Mouse (Mus musculus): ENCODE measurements around the gene Mettl3. TPM values are rescaled to one million over a fixed set of nuclear protein-coding genes. Genes with fewer than 3 reads are reported as not detected.

Gene Mettl3
- 29.7 TPM for polyA plus RNA-seq (2014; fragmentation: Illumina TruSeq; extraction: RNeasy Lipid Tissue Mini Kit (QIAGEN cat#74804); ENCODE audit: low read depth, low replicate concordance)

DNA sequence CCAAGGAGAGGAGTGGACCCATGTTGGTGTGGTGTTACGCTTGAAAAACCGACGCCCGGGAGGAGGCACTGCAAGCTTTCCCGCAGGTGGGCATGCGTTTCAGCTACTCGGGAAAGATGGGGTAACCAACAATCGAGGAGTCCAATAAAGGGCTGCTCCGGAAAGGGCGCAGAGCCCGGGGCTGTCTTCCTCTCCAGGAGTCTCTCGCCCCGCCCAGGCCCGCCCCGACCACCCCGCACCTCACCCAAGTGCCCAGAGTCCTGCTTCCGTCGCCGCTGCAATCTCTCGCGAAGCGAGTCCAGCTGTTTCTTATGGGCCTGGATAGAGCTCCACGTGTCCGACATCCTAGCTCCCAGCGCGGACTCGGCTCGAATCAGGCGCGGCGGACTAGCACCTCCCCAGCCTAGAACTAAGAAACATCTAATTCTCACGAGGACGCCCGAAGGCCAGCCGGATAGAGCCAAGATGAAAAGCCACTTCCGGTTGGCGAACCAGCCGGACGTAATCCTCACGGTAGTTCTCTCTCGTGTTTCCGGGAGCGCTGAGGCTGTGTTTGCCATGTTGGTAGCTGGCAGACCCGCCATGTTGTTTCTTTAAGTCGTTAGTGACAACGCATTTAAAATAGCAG is at the start of gene Mettl3:
Gene Mettl3 (minus strand): TSS at position 485 of the 628 bp plus-strand sequence.

DNA sequence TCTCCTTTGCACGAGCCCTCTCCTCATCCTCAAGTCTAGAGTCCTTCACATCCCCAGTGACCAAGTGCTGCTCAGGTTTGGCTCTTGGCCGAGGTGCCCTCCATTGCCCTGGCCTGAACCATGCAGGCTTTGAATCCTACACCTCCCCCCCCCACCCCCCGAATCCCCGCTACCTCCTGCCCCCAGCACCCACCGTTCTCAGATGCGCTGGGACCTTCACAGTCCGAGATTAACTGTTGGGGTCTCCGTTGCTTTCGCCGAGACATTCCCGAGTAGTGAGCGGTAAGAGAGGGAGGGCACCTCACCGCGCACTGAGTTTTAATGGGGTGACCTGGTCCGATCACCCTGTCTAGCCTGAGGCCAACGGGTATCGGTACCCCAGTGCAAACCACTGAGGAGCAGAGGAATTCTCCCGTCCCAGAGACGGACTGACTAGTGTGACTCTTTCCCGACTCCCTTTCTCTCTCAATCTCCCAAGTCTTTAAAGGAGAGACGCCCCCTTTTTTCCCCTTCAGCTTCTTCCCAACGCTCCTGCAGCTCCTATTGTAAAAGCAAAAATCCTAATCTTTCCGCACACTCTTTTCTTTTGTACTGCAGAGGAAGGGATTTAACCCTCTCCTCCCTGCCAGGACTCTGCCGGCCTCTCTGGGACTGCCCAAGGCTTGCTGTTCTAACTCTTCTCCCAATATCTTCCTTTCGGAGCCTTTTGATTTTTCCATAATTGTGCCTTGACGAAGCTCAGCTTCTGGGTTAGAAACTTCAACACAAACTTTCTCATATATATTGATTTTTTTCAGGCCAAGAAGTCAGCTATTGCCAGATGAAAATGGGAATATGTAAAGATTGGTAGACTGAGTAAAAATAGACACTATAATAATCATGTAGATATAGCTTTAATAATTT is 23.2 kb upstream of the Mettl3 start, which contains the start of gene Sall2:
Gene Sall2 (minus strand): TSS at position 853 of the 903 bp plus-strand sequence.

DNA sequence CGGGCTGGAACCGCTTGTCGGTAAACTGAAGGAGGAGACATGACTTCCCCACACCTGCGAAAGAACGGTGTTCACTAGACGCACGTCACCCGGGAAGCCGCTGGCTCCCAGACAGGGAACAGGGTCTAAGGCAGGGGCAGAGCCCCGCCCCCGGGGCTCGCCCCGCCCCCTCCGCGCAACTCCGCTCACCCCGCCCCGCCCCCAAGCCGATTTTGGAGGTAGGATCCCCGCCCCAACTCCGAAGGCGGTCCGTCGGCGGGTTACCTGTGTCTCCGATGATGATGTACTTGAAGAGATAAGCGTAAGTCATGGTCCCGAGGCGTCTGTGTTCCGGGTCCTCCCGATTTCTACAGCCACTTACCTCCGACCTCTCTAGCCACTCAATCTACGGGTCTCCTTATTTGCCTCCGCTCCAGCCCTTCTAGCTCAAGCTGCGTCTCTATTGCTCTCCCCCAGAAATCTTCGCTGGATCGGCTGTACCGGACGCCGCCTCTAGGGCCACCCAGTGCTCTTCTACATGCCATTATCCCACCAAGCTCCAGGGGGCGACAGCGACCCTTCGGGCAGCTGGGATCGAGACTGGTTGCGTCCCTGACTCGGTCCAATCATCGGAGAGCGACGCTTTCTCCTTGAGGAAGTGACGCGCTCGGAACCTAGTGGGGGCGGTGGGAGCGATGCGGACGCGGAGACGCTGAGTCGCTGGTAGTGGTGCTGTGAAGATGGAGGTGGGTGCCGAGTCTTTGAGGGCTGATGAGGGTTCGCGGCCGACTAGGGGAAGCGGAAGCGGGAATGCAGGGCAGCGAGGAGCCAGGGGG is 25.8 kb downstream of the Mettl3 start, which contains the start of the genes Tox4 and Rab2b:
Gene Tox4 (plus strand): TSS at position 215 of the 815 bp plus-strand sequence.
Gene Rab2b (minus strand): TSS at position 614 of the 815 bp plus-strand sequence.

DNA sequence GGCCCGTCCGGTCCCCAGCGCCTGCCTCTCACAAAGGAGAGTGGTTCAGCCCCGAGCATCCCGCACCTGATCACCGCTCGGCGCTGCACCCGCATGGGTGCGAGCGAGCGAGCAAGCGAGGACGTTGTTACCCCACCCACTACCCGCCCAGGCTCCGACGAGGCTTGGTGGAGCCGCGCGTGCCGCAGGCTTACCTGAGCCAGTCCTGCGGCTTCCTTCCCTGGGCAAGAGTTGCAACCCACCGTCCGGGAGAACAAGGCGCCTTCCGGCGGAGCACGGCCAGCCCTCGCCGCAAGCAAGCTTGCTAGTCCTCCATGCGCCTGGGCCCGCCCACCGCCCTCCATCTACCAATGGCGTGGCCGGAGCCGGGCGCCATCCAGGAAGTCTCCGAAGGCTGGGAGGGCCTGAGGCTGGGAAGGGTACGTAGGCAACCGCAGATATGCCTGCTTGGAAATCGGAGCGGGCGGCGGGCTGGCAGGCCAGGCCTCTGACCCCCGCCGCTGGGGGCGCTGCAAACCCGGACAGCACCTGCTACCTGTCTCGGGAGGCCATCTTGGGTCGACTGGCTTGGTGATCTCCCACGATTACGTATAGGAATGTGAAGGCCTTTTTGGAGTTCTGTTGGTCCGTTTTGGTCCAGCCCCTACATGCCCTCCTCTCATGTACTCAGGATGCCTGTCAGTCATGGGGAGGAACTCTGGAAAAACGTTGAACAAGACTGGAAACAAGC is 47.3 kb downstream of the Mettl3 start, which contains the start of gene Chd8:
Gene Chd8 (minus strand): TSS at position 297 of the 730 bp plus-strand sequence.

Other genes with a start within 250 kb of the Mettl3 start
- gene Hnrnpc, start 201.1 kb downstream of the Mettl3 start, polyA plus RNA-seq (2014; fragmentation: Illumina TruSeq; extraction: RNeasy Lipid Tissue Mini Kit (QIAGEN cat#74804); ENCODE audit: low read depth, low replicate concordance), result 150 TPM
- gene Rpgrip1, start 194.4 kb downstream of the Mettl3 start, polyA plus RNA-seq (2014; fragmentation: Illumina TruSeq; extraction: RNeasy Lipid Tissue Mini Kit (QIAGEN cat#74804); ENCODE audit: low read depth, low replicate concordance), result 10.8 TPM
- 29.6 TPM for gene Supt16, start 107.7 kb downstream of the Mettl3 start, polyA plus RNA-seq (2014; fragmentation: Illumina TruSeq; extraction: RNeasy Lipid Tissue Mini Kit (QIAGEN cat#74804); ENCODE audit: low read depth, low replicate concordance)
- gene Chd8, start 47.3 kb downstream of the Mettl3 start, polyA plus RNA-seq (2014; fragmentation: Illumina TruSeq; extraction: RNeasy Lipid Tissue Mini Kit (QIAGEN cat#74804); ENCODE audit: low read depth, low replicate concordance), result 49.0 TPM
- 22.7 TPM for gene Tox4, start 26.0 kb downstream of the Mettl3 start, polyA plus RNA-seq (2014; fragmentation: Illumina TruSeq; extraction: RNeasy Lipid Tissue Mini Kit (QIAGEN cat#74804); ENCODE audit: low read depth, low replicate concordance)
- gene Rab2b, start 25.6 kb downstream of the Mettl3 start, polyA plus RNA-seq (2014; fragmentation: Illumina TruSeq; extraction: RNeasy Lipid Tissue Mini Kit (QIAGEN cat#74804); ENCODE audit: low read depth, low replicate concordance), result 11.5 TPM
- 6.8 TPM for gene Sall2, start 23.6 kb upstream of the Mettl3 start, polyA plus RNA-seq (2014; fragmentation: Illumina TruSeq; extraction: RNeasy Lipid Tissue Mini Kit (QIAGEN cat#74804); ENCODE audit: low read depth, low replicate concordance)
- gene Olfr1513, start 51.3 kb upstream of the Mettl3 start, polyA plus RNA-seq (2014; fragmentation: Illumina TruSeq; extraction: RNeasy Lipid Tissue Mini Kit (QIAGEN cat#74804); ENCODE audit: low read depth, low replicate concordance), result not detected
- not detected for gene Olfr1512, start 74.0 kb upstream of the Mettl3 start, polyA plus RNA-seq (2014; fragmentation: Illumina TruSeq; extraction: RNeasy Lipid Tissue Mini Kit (QIAGEN cat#74804); ENCODE audit: low read depth, low replicate concordance)
- gene Olfr1511, start 92.3 kb upstream of the Mettl3 start, polyA plus RNA-seq (2014; fragmentation: Illumina TruSeq; extraction: RNeasy Lipid Tissue Mini Kit (QIAGEN cat#74804); ENCODE audit: low read depth, low replicate concordance), result not detected
- gene Olfr1510, start 109.2 kb upstream of the Mettl3 start, polyA plus RNA-seq (2014; fragmentation: Illumina TruSeq; extraction: RNeasy Lipid Tissue Mini Kit (QIAGEN cat#74804); ENCODE audit: low read depth, low replicate concordance), result not detected
- not detected for gene Olfr1509, start 137.9 kb upstream of the Mettl3 start, polyA plus RNA-seq (2014; fragmentation: Illumina TruSeq; extraction: RNeasy Lipid Tissue Mini Kit (QIAGEN cat#74804); ENCODE audit: low read depth, low replicate concordance)
- gene Olfr1508, start 162.4 kb upstream of the Mettl3 start, polyA plus RNA-seq (2014; fragmentation: Illumina TruSeq; extraction: RNeasy Lipid Tissue Mini Kit (QIAGEN cat#74804); ENCODE audit: low read depth, low replicate concordance), result not detected
- not detected for gene Olfr1507, start 190.6 kb upstream of the Mettl3 start, polyA plus RNA-seq (2014; fragmentation: Illumina TruSeq; extraction: RNeasy Lipid Tissue Mini Kit (QIAGEN cat#74804); ENCODE audit: low read depth, low replicate concordance)